Mouse (Mus musculus) limb, embryonic 10.5 days (tissue): Measurements from ENCODE around the gene Gm11146. TPM values are rescaled to one million over a fixed set of nuclear protein-coding genes. Genes with fewer than 3 reads are reported as not detected.
A peak's percentile ranks its signal among the peaks of the same experiment; 100 is the strongest.

ENCODE experiments used
- DNase-seq: peaks from one replicate; pipeline ENCODE4 v3.0.0-alpha.2; 2017; ENCODE audit warnings: low spot score
- H3K27ac ChIP-seq: fragments of 300-500 bp; sonication (generic); 2 replicates; pipeline ENCODE4 v1.5.1; 2016; ENCODE audit warnings: mild to moderate bottlenecking
- H3K27me3 ChIP-seq: fragments of 300-500 bp; sonication (generic); 2 replicates; pipeline ENCODE4 v1.6.1; 2016; ENCODE audit warnings: low read depth, mild to moderate bottlenecking; ENCODE audit not compliant: poor library complexity, severe bottlenecking
- H3K36me3 ChIP-seq: fragments of 300-500 bp; sonication (generic); 2 replicates; pipeline ENCODE4 v1.6.1; 2016; ENCODE audit warnings: mild to moderate bottlenecking, moderate library complexity
- H3K4me1 ChIP-seq: fragments of 300-500 bp; sonication (generic); 2 replicates; pipeline ENCODE4 v1.6.1; 2016
- H3K4me3 ChIP-seq: fragments of 300-500 bp; sonication (generic); 2 replicates; pipeline ENCODE4 v1.5.1; 2016; ENCODE audit warnings: mild to moderate bottlenecking, moderate library complexity
- H3K9me3 ChIP-seq: fragments of 300-500 bp; sonication (generic); replicated peaks from 2 replicates; pipeline ENCODE4 v1.6.1; 2016; ENCODE audit warnings: mild to moderate bottlenecking
- WGBS: fragments of 180-500 bp; shearing (Covaris S2); methylation state at CpG from one replicate; pipeline ENCODE4 v1.1.7; 2016; 5-methylcytosine and 5-hydroxymethylcytosine counted together
- polyA plus RNA-seq: library from polyadenylated mRNA; unstranded; fragments of >200 nt; fragmentation: Nextera tagmentation; extraction: Ambion mirVana; gene quantifications from 2 replicates; pipeline ENCODE4 v1.2.1, GENCODE M21; 2016

The Gm11146 gene
- not detected in 2 replicates for polyA plus RNA-seq

GRCm38 (mm10) chr16:77601994-77602393, at the start of gene Gm11146:
Gm11146 (minus strand) TSS chr16:77602094.
- H3K36me3 ChIP-seq = no peaks in the 10 kb centered on the region; the same call in 1 of the 2 replicates
- H3K4me1 ChIP-seq = no peaks in the 10 kb centered on the region
- H3K4me3 ChIP-seq = no peak within 1 kb of the TSS
- no peaks in the 10 kb centered on the region for H3K9me3 ChIP-seq
- H3K27ac ChIP-seq = no peak within 1 kb of the TSS
- DNase-seq = no peak
- 77% methylated on average over 1 of the region's 1 CpGs for WGBS
- H3K27me3 ChIP-seq = no peaks in the 10 kb centered on the region

- no peak for DNase-seq
- 58% methylated on average over 1 of the region's 1 CpGs for WGBS
- peaks cover 8% of the 10 kb centered on the region for H3K4me1 ChIP-seq
- no peaks in the 10 kb centered on the region for H3K36me3 ChIP-seq
- H3K4me3 ChIP-seq = no peak overlapping the region
- no peak overlapping the region for H3K27ac ChIP-seq
- no peaks in the 10 kb centered on the region for H3K9me3 ChIP-seq
- H3K27me3 ChIP-seq = no peaks in the 10 kb centered on the region
These were observed 48.7 kb upstream of the Gm11146 start for GRCm38 (mm10) chr16:77650596-77650995.

DNA sequence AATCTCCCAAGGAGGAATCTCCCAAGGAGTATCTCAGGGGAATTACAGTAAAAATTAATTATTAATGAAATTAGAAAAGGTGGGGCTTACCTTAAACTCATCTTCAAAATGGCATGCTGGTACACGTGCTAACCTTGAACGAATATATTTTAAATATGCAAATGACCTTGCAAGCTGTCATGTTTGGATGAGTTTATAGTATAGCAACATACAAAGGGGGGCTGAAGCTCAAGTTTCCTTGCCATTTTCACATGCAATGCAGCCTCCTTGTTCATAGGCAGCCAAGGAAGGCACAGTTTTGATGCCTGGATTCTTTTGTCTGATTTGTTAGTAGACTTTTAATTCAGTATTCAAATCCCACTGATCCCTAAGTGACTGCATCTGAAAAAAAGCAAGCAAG, 47.1 kb upstream of the Gm11146 start:
- no peaks in the 10 kb centered on the region for H3K36me3 ChIP-seq
- WGBS = 83% methylated on average over 2 of the region's 2 CpGs
- H3K4me3 ChIP-seq = no peak overlapping the region
- no peaks in the 10 kb centered on the region for H3K27me3 ChIP-seq
- H3K9me3 ChIP-seq = no peaks in the 10 kb centered on the region
- no peak for DNase-seq
- peaks cover 18% of the 10 kb centered on the region for H3K4me1 ChIP-seq
- H3K27ac ChIP-seq = no peak overlapping the region

GRCm38 (mm10) chr16:77648181-77648580, 46.3 kb upstream of the Gm11146 start:
- H3K27me3 ChIP-seq = no peaks in the 10 kb centered on the region
- H3K27ac ChIP-seq = no peak overlapping the region
- H3K4me3 ChIP-seq = no peak overlapping the region
- DNase-seq = no peak
- H3K9me3 ChIP-seq = no peaks in the 10 kb centered on the region
- H3K36me3 ChIP-seq = no peaks in the 10 kb centered on the region
- H3K4me1 ChIP-seq = peaks cover 21% of the 10 kb centered on the region
- 66% methylated on average over 2 of the region's 2 CpGs for WGBS

DNA sequence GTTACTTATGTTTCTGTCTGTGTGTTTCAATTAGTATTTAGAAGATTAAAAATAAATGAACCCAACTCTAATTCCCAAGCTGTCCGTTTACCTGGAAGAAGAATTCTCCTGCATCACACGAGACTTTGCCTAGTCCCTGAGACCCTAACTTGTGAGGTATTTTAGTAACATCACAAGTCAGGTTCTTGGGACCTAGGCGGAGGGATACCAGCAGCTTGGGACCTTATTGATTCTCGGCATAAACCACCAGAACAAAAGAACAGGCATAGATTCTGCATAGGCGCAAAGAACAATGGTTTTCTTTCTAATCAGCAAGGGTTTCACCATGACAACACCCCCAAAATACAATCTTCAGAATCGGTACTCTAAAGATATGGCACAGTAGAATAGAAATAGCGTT, 44.3 kb upstream of the Gm11146 start:
- Histone ChIP-seq H3K4me1 (peaks cover 22% of the 10 kb centered on the region), H3K27me3 (no peaks in the 10 kb centered on the region), H3K27ac (no peak overlapping the region), H3K4me3 (no peak overlapping the region), H3K36me3 (no peaks in the 10 kb centered on the region), H3K9me3 (no peaks in the 10 kb centered on the region)
- WGBS = 90% methylated on average over 7 of the region's 7 CpGs
- no peak for DNase-seq

DNA sequence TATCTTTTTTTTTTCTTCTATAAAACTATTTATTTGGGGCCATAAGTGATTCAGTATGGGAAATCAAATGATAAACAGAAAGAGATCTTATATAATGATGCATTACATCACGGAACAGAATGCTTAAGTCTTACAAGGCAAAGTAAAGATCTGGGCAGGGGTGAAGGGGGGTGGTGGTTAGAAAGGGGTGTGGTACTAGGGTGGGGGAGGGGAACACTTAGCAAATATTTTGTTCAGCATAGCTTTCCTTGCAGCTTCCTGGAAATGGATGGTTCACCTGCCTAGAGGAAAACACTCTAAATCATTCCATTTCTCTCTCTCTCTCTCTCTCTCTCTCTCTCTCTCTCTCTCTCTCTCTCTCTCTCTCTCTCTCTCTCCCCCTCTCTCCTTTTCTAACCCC, 43.1 kb upstream of the Gm11146 start:
- no peaks in the 10 kb centered on the region for H3K27me3 ChIP-seq
- no peaks in the 10 kb centered on the region for H3K36me3 ChIP-seq
- peaks cover 18% of the 10 kb centered on the region for H3K4me1 ChIP-seq
- H3K4me3 ChIP-seq = no peak overlapping the region
- 63% methylated on average over 1 of the region's 1 CpGs for WGBS
- DNase-seq = no peak
- no peaks in the 10 kb centered on the region for H3K9me3 ChIP-seq
- H3K27ac ChIP-seq = no peak overlapping the region

DNA sequence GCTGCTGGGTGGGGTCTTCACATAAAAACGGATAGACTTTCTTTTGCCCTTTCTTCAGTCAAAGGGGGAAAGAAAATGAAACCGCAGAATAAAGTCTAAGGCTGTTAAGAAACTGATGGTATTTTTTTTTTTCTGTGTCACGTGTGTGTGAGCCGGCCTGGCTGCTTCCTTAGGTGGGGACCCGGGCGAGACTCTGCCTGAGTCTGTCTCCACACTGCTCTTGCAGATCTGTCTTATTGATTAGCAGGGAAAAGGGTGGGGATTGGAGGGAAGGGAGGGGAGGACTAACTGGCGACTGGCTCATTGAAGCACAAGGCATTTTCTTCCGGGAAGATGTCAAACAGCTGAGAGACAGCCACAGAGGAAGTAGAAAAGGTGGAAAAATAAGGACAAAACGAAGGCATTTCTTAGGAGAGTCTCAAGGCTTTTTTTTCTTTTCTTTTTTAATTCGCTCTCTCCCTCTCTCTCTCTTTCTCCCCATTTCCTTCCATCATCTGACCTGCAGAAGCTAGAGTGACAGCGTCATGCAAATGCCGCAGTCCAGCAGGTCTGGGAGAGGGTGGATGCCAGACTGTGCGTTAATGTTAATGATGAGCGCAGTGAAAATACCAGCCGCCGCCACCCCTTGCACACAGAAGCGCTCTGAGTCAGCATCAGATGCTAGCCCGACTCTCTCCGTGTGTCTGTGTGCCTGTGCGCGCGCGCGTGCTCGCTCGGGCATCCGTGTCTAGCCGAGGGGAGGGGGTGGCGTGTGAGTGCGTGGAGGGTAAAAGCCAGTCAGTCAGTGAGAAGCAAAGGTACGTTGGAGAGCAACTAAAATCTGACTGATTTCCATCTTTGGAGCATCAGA, 42.2 kb upstream of the Gm11146 start:
- H3K36me3 ChIP-seq = no peaks in the 10 kb centered on the region
- 9% methylated on average over 31 of the region's 31 CpGs for WGBS
- peak; percentile 57 for DNase-seq
- H3K4me1 ChIP-seq = peaks cover 18% of the 10 kb centered on the region
- peak overlapping the region; percentile 78 for H3K27ac ChIP-seq
- H3K4me3 ChIP-seq = peak overlapping the region; percentile 58
- H3K27me3 ChIP-seq = no peaks in the 10 kb centered on the region
- no peaks in the 10 kb centered on the region for H3K9me3 ChIP-seq

GRCm38 (mm10) chr16:77643036-77643870, 41.4 kb upstream of the Gm11146 start:
- 88% methylated on average over 14 of the region's 14 CpGs for WGBS
- no peak overlapping the region; the same call in 1 of the 2 replicates for H3K27ac ChIP-seq
- H3K4me1 ChIP-seq = peaks cover 18% of the 10 kb centered on the region
- no peaks in the 10 kb centered on the region for H3K9me3 ChIP-seq
- no peaks in the 10 kb centered on the region for H3K27me3 ChIP-seq
- no peak overlapping the region; the same call in 1 of the 2 replicates for H3K4me3 ChIP-seq
- no peak for DNase-seq
- H3K36me3 ChIP-seq = no peaks in the 10 kb centered on the region

- DNase-seq = peak; percentile 49
- H3K4me3 ChIP-seq = no peak overlapping the region
- H3K27ac ChIP-seq = peak overlapping the region; percentile 80
- no peaks in the 10 kb centered on the region for H3K27me3 ChIP-seq
- WGBS = 46% methylated on average over 6 of the region's 6 CpGs
- H3K4me1 ChIP-seq = peaks cover 17% of the 10 kb centered on the region
- H3K9me3 ChIP-seq = no peaks in the 10 kb centered on the region
- no peaks in the 10 kb centered on the region for H3K36me3 ChIP-seq
These were observed 34.6 kb upstream of the Gm11146 start for GRCm38 (mm10) chr16:77636497-77636896.

DNA sequence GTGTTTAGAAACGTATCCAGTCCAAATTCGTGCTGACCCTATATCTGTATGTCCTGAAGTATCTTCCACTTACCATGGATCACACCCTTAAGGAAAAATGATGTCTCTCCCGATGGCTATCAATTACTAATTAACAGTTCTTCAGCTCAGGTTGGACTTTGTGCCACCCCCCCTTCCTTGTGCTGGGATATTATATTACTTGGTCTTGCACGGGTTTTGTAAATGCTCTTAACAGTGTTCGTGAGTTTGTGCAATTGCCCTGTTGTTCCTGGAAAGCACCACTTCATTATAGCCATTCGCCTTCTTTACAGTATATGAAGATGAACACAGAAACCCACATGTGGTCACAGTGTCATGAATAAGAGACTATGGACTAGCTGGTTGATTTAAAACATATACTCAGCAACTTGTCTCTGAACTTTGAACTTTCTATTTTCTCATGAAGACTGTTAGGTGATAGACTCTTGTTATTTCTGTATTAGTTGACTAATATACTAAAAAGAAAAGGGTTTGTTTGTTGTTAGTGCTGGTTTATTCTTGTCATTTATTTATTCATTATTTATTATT, 30.5 kb upstream of the Gm11146 start:
- Histone ChIP-seq H3K36me3 (no peaks in the 10 kb centered on the region), H3K27ac (no peak overlapping the region), H3K4me1 (peaks cover 16% of the 10 kb centered on the region), H3K9me3 (no peaks in the 10 kb centered on the region), H3K4me3 (no peak overlapping the region), H3K27me3 (no peaks in the 10 kb centered on the region)
- no peak for DNase-seq
- WGBS = 87% methylated on average over 6 of the region's 6 CpGs

DNA sequence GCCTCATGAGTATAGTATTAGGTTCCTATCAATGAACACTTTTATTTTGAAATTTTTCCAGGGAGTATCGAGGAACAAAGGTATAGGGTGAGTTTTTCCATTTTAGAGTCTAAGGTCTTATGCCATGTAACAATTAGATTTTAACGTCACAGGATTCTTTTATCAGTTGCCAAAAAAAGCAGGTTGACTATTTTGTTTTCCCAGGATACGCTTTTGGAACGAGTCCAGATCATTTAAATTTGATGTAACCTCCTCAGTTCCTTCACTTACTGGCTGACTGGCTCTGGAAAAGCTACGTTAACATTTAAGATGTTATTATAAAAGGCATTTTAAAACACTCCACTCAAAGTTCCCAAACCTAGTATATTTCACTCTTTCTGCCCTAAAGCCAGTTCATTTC, 20.8 kb upstream of the Gm11146 start:
- Histone ChIP-seq H3K4me1 (no peaks in the 10 kb centered on the region), H3K27ac (no peak overlapping the region), H3K36me3 (no peaks in the 10 kb centered on the region), H3K27me3 (no peaks in the 10 kb centered on the region), H3K9me3 (no peaks in the 10 kb centered on the region), H3K4me3 (no peak overlapping the region)
- DNase-seq = no peak
- WGBS = 90% methylated on average over 5 of the region's 5 CpGs

GRCm38 (mm10) chr16:77602581-77602980, 687 bp upstream of the Gm11146 start:
- no peak for DNase-seq
- Histone ChIP-seq H3K27ac (no peak overlapping the region), H3K9me3 (no peaks in the 10 kb centered on the region), H3K36me3 (no peaks in the 10 kb centered on the region; the same call in 1 of the 2 replicates), H3K4me3 (no peak overlapping the region), H3K4me1 (no peaks in the 10 kb centered on the region), H3K27me3 (no peaks in the 10 kb centered on the region)
- 92% methylated on average over 2 of the region's 2 CpGs for WGBS

DNA sequence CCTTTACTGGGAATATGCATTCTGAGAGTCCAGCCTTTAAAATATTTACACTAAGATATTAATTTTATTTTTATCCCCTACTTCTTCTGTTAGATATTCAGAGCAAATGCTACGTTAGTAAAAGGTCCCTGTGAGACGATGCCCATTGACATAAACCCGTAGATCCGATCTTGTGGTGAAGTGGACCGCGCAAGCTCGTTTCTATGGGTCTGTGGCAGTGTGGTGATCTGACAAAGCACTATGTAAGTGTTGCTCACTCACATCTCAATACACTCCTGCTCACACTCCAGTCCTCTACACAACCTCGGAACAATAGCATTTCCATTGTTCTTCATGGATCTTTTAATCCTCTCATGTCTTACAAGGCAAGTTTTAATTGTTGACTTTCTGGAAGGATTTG, 3.1 kb downstream of the Gm11146 start:
- DNase-seq = no peak
- Histone ChIP-seq H3K27me3 (no peaks in the 10 kb centered on the region), H3K4me1 (no peaks in the 10 kb centered on the region), H3K27ac (no peak overlapping the region), H3K36me3 (no peaks in the 10 kb centered on the region; the same call in 1 of the 2 replicates), H3K9me3 (no peaks in the 10 kb centered on the region), H3K4me3 (no peak overlapping the region)
- 93% methylated on average over 8 of the region's 8 CpGs for WGBS
